Mouse (Mus musculus): ENCODE data around the gene Cmtm5. TPM values are rescaled to one million over a fixed set of nuclear protein-coding genes. Genes with fewer than 3 reads are reported as not detected.
"Not testable (repeated sequence)": the region's sequence is repeated elsewhere in the genome, so short reads cannot be mapped to it uniquely, and the experiment has no call there.

The Cmtm5 gene
- polyA plus RNA-seq, 1 experiment from 2014 or later, result 2.0 TPM

GRCm38 (mm10) chr14:54965631-54966030 is 29.6 kb downstream of the Cmtm5 start:
- no peak overlapping the region for H3K9ac ChIP-seq (replicated peaks)
- H3K4me2 ChIP-seq (replicated peaks), result no peak overlapping the region

GRCm38 (mm10) chr14:54966320-54966977 is 30.4 kb downstream of the Cmtm5 start, which contains the start of gene Myh6:
Myh6 (minus strand) TSS chr14:54966927.
- Histone ChIP-seq H3K4me2 (replicated peaks) (no peak within 1 kb of the TSS), H3K27ac (no peak within 1 kb of the TSS), H3K4me1 (replicated peaks) (no peaks in the 10 kb centered on the region), H3K9ac (replicated peaks) (no peak within 1 kb of the TSS), H3K4me3 (replicated peaks) (no peak within 1 kb of the TSS), H3K9me3 (no peaks in the 10 kb centered on the region), H3K36me3 (no peaks in the 10 kb centered on the region), H3K27me3 (0 out of 2 replicates have a peak, but pooled peaks cover 2% of the 10 kb centered on the region)
- no peak for ATAC-seq
- 83% methylated on average over 7 of the region's 7 CpGs for WGBS

More at GRCm38 (mm10) chr14:54965631-54966030, 29.6 kb downstream of the Cmtm5 start:
- Histone ChIP-seq H3K27me3 (0 out of 2 replicates have a peak, but pooled peaks cover 2% of the 10 kb centered on the region), H3K27ac (no peak overlapping the region), H3K4me1 (replicated peaks) (no peaks in the 10 kb centered on the region), H3K9me3 (no peaks in the 10 kb centered on the region), H3K4me3 (replicated peaks) (no peak overlapping the region), H3K36me3 (no peaks in the 10 kb centered on the region)
- no peak for ATAC-seq
- WGBS, result 80% methylated on average over 6 of the region's 6 CpGs

GRCm38 (mm10) chr14:54967874-54968273 is 31.8 kb downstream of the Cmtm5 start:
- Histone ChIP-seq H3K4me3 (replicated peaks) (no peak overlapping the region), H3K27me3 (0 out of 2 replicates have a peak, but pooled peaks cover 2% of the 10 kb centered on the region), H3K9me3 (no peaks in the 10 kb centered on the region), H3K4me1 (replicated peaks) (no peaks in the 10 kb centered on the region), H3K36me3 (no peaks in the 10 kb centered on the region), H3K9ac (replicated peaks) (no peak overlapping the region), H3K4me2 (replicated peaks) (no peak overlapping the region), H3K27ac (no peak overlapping the region)
- WGBS, result 95% methylated on average over 3 of the region's 3 CpGs
- ATAC-seq, result no peak

GRCm38 (mm10) chr14:54968344-54968743 is 32.3 kb downstream of the Cmtm5 start:
- H3K4me3 ChIP-seq (replicated peaks), result no peak overlapping the region
- H3K27ac ChIP-seq, result no peak overlapping the region
- no peak for ATAC-seq
- H3K27me3 ChIP-seq, result 0 out of 2 replicates have a peak, but pooled peaks cover 2% of the 10 kb centered on the region
- H3K36me3 ChIP-seq, result no peaks in the 10 kb centered on the region
- no peaks in the 10 kb centered on the region for H3K4me1 ChIP-seq (replicated peaks)
- H3K9me3 ChIP-seq, result no peaks in the 10 kb centered on the region
- H3K4me2 ChIP-seq (replicated peaks), result no peak overlapping the region
- H3K9ac ChIP-seq (replicated peaks), result no peak overlapping the region

- not testable (repeated sequence) for H3K27ac ChIP-seq; H3K4me3 ChIP-seq (replicated peaks); H3K4me2 ChIP-seq (replicated peaks); H3K27me3 ChIP-seq; H3K9me3 ChIP-seq; ATAC-seq; H3K9ac ChIP-seq (replicated peaks); H3K36me3 ChIP-seq
- H3K4me1 ChIP-seq (replicated peaks), result peaks cover 12% of the 10 kb centered on the region
- 96% methylated on average over 7 of the region's 11 CpGs for WGBS
Measured at GRCm38 (mm10) chr14:54972786-54973185, 36.7 kb downstream of the Cmtm5 start.

GRCm38 (mm10) chr14:54974068-54974791 is 38.2 kb downstream of the Cmtm5 start:
- no peak overlapping the region for H3K4me2 ChIP-seq (replicated peaks)
- ATAC-seq, result peak; percentile 25; the same call in 1 of the 2 replicates
- WGBS, result 70% methylated on average over 6 of the region's 6 CpGs
- no peaks in the 10 kb centered on the region for H3K36me3 ChIP-seq
- H3K4me3 ChIP-seq (replicated peaks), result no peak overlapping the region
- H3K9ac ChIP-seq (replicated peaks), result no peak overlapping the region
- H3K27ac ChIP-seq, result peak overlapping the region; percentile 80
- no peaks in the 10 kb centered on the region for H3K9me3 ChIP-seq
- H3K4me1 ChIP-seq (replicated peaks), result peaks cover 12% of the 10 kb centered on the region
- 0 out of 2 replicates have a peak, but pooled peaks cover 2% of the 10 kb centered on the region for H3K27me3 ChIP-seq

- Histone ChIP-seq H3K4me1 (replicated peaks) (peaks cover 12% of the 10 kb centered on the region), H3K9me3 (no peaks in the 10 kb centered on the region), H3K36me3 (no peaks in the 10 kb centered on the region), H3K27ac (no peak within 1 kb of the TSS), H3K4me3 (replicated peaks) (no peak within 1 kb of the TSS), H3K4me2 (replicated peaks) (no peak within 1 kb of the TSS), H3K27me3 (no peaks in the 10 kb centered on the region), H3K9ac (replicated peaks) (no peak within 1 kb of the TSS)
- no peak for ATAC-seq
- 73% methylated on average over 1 of the region's 1 CpGs for WGBS
Measured at GRCm38 (mm10) chr14:54976633-54977032, 40.6 kb downstream of the Cmtm5 start, which contains the start of gene Gm17428. Gm17428 (plus strand) TSS chr14:54976933.

- Histone ChIP-seq H3K27me3 (no peaks in the 10 kb centered on the region), H3K36me3 (no peaks in the 10 kb centered on the region), H3K9ac (replicated peaks) (no peak overlapping the region), H3K4me1 (replicated peaks) (peaks cover 10% of the 10 kb centered on the region), H3K9me3 (no peaks in the 10 kb centered on the region), H3K4me3 (replicated peaks) (no peak overlapping the region), H3K4me2 (replicated peaks) (no peak overlapping the region), H3K27ac (no peak overlapping the region)
- no peak for ATAC-seq
- 87% methylated on average over 8 of the region's 8 CpGs for WGBS
Measured at GRCm38 (mm10) chr14:54978664-54979063, 42.6 kb downstream of the Cmtm5 start.

GRCm38 (mm10) chr14:54981934-54982333 is 45.9 kb downstream of the Cmtm5 start:
- ATAC-seq, result no peak
- Histone ChIP-seq H3K36me3 (no peaks in the 10 kb centered on the region), H3K27me3 (no peaks in the 10 kb centered on the region), H3K27ac (no peak overlapping the region), H3K4me3 (replicated peaks) (no peak overlapping the region), H3K4me2 (replicated peaks) (no peak overlapping the region), H3K9ac (replicated peaks) (no peak overlapping the region), H3K9me3 (no peaks in the 10 kb centered on the region), H3K4me1 (replicated peaks) (no peaks in the 10 kb centered on the region)
- 95% methylated on average over 7 of the region's 7 CpGs for WGBS

- H3K27me3 ChIP-seq; H3K9ac ChIP-seq (replicated peaks); H3K4me1 ChIP-seq (replicated peaks); H3K4me3 ChIP-seq (replicated peaks); H3K27ac ChIP-seq; H3K4me2 ChIP-seq (replicated peaks); ATAC-seq; H3K9me3 ChIP-seq; H3K36me3 ChIP-seq: not testable (repeated sequence)
- 92% methylated on average over 9 of the region's 9 CpGs for WGBS
Measured at GRCm38 (mm10) chr14:54988350-54988874, 52.4 kb downstream of the Cmtm5 start.

Data from midbrain, embryonic 13.5 days (tissue).